ENCODE assay signal across 8 mouse cellular contexts in genomic region chr7:81211760-81212159, GRCm38 (mm10). TPM values are rescaled to one million over a fixed set of nuclear protein-coding genes. Genes with fewer than 3 reads are reported as not detected.
DNase-seq lines count a peak whose midpoint lies in the region; ATAC-seq and TF ChIP-seq lines count a peak whose summit lies in the region.

No protein-coding gene starts in this region.

- no peaks in the 10 kb centered on the region for H3K9me3 ChIP-seq in forebrain, embryonic 12.5 days
- H3K9me3 ChIP-seq in forebrain, postnatal 0 days (ENCODE audit: low read length): no peaks in the 10 kb centered on the region
- no peaks in the 10 kb centered on the region for H3K9me3 ChIP-seq in limb, embryonic 12.5 days

- no peak for TF ChIP-seq CTCF in forebrain, postnatal 0 days (IDR thresholded peaks at IDR 0.05; ENCODE audit: low read depth)

- peaks cover 81% of the 10 kb centered on the region for H3K27me3 ChIP-seq in forebrain, embryonic 12.5 days
- H3K27me3 ChIP-seq in forebrain, postnatal 0 days (ENCODE audit: insufficient read depth, low read length): peaks cover 44% of the 10 kb centered on the region
- H3K27me3 ChIP-seq in limb, embryonic 12.5 days: peaks cover 65% of the 10 kb centered on the region

- no peak overlapping the region for H3K9ac ChIP-seq in forebrain, embryonic 12.5 days
- H3K9ac ChIP-seq in forebrain, postnatal 0 days: no peak overlapping the region
- no peak overlapping the region for H3K9ac ChIP-seq in limb, embryonic 12.5 days (replicated peaks)

- no peak overlapping the region for H3K27ac ChIP-seq in forebrain, embryonic 12.5 days
- H3K27ac ChIP-seq in forebrain, postnatal 0 days (ENCODE audit: low read depth, low read length): no peak overlapping the region
- no peak overlapping the region for H3K27ac ChIP-seq in limb, embryonic 12.5 days

- no peak for DNase-seq in forebrain, postnatal 0 days
- DNase-seq in embryo, embryonic 9.5 days (ENCODE audit: extremely low spot score): peak; percentile 12
- peak; percentile 42 for DNase-seq in heart, postnatal 4 days
- peak; percentile 43 for DNase-seq in skeletal muscle tissue, adult 2 months (ENCODE audit: low read depth, low spot score)
- DNase-seq in layer of hippocampus, adult 9-11 months: no peak

- no peaks in the 10 kb centered on the region for H3K36me3 ChIP-seq in forebrain, embryonic 12.5 days (replicated peaks)
- no peaks in the 10 kb centered on the region for H3K36me3 ChIP-seq in forebrain, postnatal 0 days (ENCODE audit: insufficient read depth)
- H3K36me3 ChIP-seq in limb, embryonic 12.5 days: no peaks in the 10 kb centered on the region

- H3K4me2 ChIP-seq in forebrain, embryonic 12.5 days: peak overlapping the region; percentile 63; the same call in 1 of the 2 replicates
- H3K4me2 ChIP-seq in forebrain, postnatal 0 days (ENCODE audit: low read depth): no peak overlapping the region
- peak overlapping the region; percentile 61 for H3K4me2 ChIP-seq in limb, embryonic 12.5 days

- peak overlapping the region; percentile 47; the same call in 1 of the 2 replicates for H3K4me3 ChIP-seq in forebrain, embryonic 12.5 days (replicated peaks)
- H3K4me3 ChIP-seq in forebrain, postnatal 0 days (ENCODE audit: low read depth, low read length): no peak overlapping the region
- H3K4me3 ChIP-seq in limb, embryonic 12.5 days (replicated peaks): no peak overlapping the region

- 5% methylated on average over 8 of the region's 8 CpGs for WGBS in forebrain, embryonic 12.5 days
- WGBS in forebrain, postnatal 0 days: 5% methylated on average over 8 of the region's 8 CpGs
- 4% methylated on average over 8 of the region's 8 CpGs for WGBS in limb, embryonic 12.5 days

- ATAC-seq in forebrain, embryonic 12.5 days (ENCODE audit: low FRiP score): no peak
- no peak for ATAC-seq in forebrain, postnatal 0 days
- ATAC-seq in limb, embryonic 12.5 days (ENCODE audit: insufficient number of reproducible peaks, insufficient read depth, low FRiP score, low TSS enrichment, low read depth): no peak
- ATAC-seq in frontal cortex, adult (ENCODE audit: low TSS enrichment): no peak

- peaks cover 22% of the 10 kb centered on the region for H3K4me1 ChIP-seq in forebrain, embryonic 12.5 days
- no peaks in the 10 kb centered on the region for H3K4me1 ChIP-seq in forebrain, postnatal 0 days (ENCODE audit: insufficient read depth)
- H3K4me1 ChIP-seq in limb, embryonic 12.5 days (replicated peaks): peaks cover 20% of the 10 kb centered on the region; the same call in 1 of the 2 replicates

RNA-seq across cellular contexts. Expression of gene Pde8a, which starts 1.6 kb away (rescaled TPM):
- 2.3 and 2.8 TPM in 2 replicates for polyA plus RNA-seq in forebrain, embryonic 12.5 days (2016; fragmentation: Nextera tagmentation; extraction: Ambion mirVana)
- 2.3 and 2.7 TPM in 2 replicates for total RNA-seq in forebrain, postnatal 0 days (2014; rRNA removed)
- polyA plus RNA-seq in forebrain, postnatal 0 days (2015; fragmentation: Nextera tagmentation; extraction: Ambion mirVana): 1.0 and 1.1 TPM in 2 replicates
- total RNA-seq in heart, postnatal 4 days (2021): 10 to 100 TPM; 15.3 to 17.0 TPM
- polyA plus RNA-seq in limb, embryonic 12.5 days (2016; fragmentation: Nextera tagmentation; extraction: Ambion mirVana): 3.6 and 4.3 TPM in 2 replicates

Comparison
In these comparisons a context has a peak if more than half of its experiments do, and no peak if none do; other contexts are left out.
1. DNase-seq: peak in embryo, embryonic 9.5 days (single experiment), heart, postnatal 4 days (single experiment) and skeletal muscle tissue, adult 2 months (single experiment); none in forebrain, postnatal 0 days (single experiment) and layer of hippocampus, adult 9-11 months (single experiment).